Mouse (Mus musculus) mouse embryonic stem cell (cell line): ENCODE results near the gene Dlk2.

ENCODE experiments used
- in situ Hi-C, 2 experiments: fragments of 300-500 bp; cut with MboI; formaldehyde crosslinking; loops; 1 replicate in 1 of 2; 3 replicates in 1 of 2; pipeline ENCODE4 v1.14.3; 2019 to 2020; ENCODE audit warnings: low sequenced_read_pairs in 2 of 2, low pct_unique_long_range_greater_than_20kb in 1 of 2, mixed read lengths in 1 of 2; ENCODE audit not compliant: unreplicated experiment in 1 of 2

The Dlk2 gene

DNA sequence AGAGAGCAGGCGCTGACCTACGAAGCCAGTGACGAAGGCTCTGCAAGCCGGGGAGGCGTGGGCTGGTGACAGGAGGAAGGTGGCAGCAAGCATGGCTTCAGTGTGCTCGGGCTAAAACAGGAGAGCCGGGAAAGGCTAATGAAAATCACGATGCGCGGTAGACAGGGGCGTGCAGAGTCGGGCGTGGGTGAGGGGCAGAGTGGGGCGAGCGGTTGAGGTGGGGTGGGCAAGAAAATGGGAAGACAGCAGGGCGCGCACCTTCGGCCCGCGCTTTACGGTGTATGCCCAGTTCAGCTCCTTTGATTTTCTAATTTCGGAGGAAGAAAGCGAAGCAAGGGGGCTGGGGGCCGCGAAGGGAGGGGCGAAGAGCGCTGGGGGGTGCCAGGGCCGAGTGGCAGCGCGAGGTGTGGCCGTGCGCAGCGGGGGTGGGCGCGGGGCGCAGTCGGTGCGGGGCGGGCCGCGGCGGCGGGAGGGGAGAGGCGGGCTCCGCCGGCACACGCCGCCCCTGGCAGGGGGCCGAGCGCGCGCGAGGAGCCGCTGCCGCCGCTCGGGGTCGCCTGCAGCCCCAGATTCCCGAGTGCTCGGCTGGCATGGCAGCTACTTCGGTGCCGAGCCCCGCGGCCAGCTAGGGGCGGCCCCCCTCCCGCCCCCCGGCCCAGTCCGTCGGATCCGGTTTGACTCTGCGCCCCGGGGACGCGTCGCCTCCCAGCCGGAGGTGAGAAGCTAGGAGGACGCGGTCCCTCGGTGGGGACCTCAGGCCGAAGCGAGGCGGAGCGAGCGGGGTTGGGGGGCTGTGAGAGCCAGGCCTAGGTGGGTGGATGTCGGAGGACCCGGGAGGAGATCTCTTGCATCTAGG is at the start of gene Dlk2:
TSS of gene Dlk2 (plus strand) at position 58 of the 856 bp plus-strand sequence.
- in situ Hi-C loops: no loop called here

DNA sequence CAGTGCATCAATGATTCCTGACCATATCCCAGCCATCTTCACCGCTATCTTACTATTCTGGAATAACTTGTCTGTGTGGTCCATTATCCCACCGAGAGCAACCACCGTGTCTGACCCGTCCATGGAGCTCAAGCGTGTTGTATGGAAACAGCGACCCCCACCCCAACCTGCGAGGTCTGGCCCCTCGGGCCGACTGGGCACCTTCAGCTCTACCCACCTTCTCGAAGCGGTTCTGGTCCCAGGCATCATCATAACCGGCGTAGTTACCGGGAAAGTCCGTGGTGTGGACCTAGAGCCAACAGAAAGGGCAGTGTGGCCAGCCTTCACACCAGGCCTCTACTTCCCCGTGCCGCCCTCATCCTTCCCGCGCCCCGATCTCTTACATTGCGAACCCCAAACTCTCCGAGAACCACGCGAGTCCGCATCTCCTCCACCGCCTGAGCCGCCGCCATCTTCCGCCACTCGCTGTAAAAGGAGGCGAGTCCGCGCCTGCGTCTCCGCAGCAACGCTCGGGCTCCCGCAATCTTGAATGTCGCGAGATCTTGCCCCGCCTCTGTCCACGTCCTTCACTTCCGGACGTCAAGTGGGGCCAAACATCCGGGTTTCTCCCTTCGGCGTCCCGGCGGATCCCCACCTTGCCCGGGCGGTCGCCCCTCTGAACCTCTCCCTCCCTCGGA is 49.6 kb upstream of the Dlk2 start, which contains the start of the genes Polr1c and Yipf3:
TSS of gene Polr1c (minus strand) at position 543 of the 677 bp plus-strand sequence.
TSS of gene Yipf3 (plus strand) at position 569 of the 677 bp plus-strand sequence.
- in situ Hi-C loops: loop anchor here (5.0 to 25.0 kb wide), 2 partner anchors 40 to 715 kb away; no protein-coding TSS in a partner anchor

DNA sequence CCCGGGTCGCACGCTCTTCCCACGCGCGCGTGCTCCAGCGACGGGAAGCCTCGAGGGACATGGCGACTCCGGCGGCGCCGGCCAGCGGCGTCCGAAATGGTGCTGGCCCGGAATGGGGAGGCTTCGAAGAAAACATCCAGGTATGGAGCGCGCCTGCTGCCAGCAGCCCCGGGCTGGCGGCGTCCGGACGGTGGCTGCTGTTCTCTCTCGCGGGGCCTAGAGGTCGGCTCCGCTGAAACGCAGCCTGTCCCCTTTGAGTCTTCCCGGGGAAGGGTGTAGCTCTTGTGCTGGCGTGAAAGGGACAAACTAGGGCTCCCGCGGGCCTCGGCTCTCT is 49.1 kb upstream of the Dlk2 start:
- in situ Hi-C loops: loop anchor here (5.0 to 25.0 kb wide), 2 partner anchors 41 to 714 kb away; no protein-coding TSS in a partner anchor

DNA sequence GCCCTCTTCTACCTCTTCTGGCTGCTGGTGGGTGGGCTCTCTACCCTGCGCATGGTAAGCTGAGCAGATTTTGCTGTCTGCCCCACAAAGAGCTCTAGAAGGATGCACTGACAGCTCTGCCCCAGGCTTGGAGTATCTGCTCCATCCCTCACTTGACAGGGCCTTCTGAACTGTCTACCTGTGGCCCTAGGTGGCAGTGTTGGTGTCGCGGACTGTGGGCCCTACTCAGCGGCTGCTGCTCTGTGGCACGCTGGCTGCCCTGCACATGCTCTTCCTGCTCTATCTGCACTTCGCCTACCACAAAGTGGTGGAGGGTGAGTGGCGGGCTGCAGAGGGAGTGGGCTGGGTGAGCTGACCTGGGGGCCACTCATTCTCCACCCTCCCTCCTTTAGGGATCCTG is 46.0 kb upstream of the Dlk2 start:
- in situ Hi-C loops: no loop called here

DNA sequence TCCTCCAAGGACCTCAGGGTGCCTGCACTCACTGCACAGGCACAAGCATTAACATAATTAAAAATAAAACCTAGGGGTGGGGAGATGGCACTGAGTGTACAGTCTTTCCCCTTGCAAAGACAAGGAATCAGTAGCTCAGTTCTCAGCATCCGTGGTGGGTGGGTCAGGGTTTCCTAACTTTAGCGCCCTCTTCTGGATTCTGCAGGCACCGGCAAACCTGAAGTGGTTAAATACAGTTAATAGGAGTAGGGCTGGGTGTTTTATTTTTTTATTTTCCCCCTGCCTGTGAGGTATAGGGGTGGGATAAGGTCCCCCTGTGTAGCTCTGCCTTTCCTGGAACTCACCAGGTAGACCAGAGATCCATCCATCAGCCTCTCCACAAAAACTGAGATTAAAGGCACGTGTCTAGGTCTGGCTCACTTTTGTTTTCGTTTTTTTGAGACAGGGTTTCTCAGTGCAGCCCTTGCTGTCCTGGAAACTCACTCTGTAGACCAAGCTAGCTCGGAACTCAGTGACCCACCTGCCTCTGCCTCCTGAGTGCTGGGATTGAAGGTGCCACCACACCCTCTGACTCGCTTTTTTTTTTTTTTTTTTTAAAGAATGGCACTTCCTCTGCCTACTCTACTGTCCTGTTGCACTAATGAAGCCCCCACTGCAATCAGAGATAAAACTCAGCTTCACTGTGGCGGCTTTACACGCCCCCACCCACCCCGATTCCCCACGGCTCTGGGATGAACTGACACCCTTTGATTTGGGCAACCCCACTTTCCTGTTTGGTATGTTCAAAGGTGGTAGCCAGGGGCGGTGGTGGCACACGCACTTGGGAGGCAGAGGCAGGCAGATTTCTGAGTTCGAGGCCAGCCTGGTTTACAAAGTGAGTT is 44.4 kb upstream of the Dlk2 start:
- in situ Hi-C loops: no loop called here

DNA sequence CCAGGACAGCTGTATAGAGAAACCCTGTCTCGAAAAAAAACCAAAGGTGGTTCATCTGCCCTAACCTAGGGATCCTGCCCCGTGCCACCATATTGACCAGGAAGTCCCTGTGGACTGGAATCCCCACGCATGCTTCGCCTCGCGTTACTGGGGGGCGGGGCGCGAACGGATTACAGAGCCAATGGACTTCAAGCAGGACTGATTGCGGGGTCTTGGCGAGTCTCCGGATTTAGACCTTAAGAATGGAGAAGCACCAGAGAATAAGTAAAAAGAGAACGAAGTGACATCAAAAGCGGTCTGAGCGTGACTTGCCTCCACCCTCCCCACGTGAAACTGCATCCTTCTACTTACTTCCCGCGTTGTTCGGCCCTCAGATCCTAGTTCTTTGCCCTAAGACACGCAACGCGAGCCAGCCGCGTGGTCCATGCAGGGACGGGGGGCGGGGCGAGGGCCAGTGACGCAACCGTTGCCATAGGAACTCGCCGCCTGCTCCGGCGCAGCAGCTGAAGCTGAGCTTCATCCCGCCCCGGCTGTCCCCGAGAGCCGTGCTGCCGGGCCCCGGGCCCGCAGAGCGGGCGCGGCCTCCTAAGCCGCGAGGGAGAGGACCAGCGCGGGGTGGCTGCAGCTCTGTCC is 43.7 kb upstream of the Dlk2 start, which contains the start of gene Lrrc73:
TSS of gene Lrrc73 (plus strand) at position 80 of the 633 bp plus-strand sequence.
- in situ Hi-C loops: no loop called here

DNA sequence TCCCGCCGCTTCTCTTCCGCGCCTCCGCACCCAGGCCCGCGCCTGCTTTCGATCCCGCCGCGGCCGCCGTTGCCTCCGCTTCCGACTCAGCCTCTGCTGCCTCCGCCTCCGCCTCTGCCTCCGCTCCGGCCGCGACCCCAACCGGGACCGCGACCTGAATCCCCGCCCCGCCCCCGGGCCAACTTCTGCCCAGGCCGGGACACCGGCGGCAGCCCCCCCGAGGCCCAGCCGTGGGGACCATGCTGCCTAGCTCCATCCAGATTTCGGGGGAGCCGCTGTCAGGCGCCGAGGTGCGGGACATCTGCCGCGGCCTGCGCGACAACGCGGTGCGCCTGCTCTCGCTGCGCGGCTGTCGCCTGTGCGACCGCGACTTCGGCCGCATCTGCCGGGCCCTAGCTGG is 43.1 kb upstream of the Dlk2 start:
- in situ Hi-C loops: no loop called here

DNA sequence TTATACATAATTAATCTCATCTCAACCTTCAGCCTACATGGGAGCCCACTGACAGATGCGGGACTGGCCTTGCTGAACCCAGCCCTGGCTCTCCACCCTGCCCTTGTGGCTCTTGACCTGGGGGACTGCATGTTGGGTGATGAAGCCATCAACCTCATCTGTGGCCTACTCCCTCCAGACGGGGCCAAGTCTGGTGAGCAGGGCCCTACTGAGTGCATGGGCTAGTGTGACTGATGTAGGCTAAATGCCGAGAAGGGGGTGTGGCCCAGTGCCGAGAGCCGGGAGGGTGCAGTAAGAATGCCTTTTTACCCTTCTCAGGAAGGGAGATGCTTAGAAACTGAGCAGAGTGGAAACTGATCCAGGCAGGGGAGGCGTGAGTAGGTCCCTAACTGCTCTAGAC is 42.1 kb upstream of the Dlk2 start:
- in situ Hi-C loops: no loop called here

DNA sequence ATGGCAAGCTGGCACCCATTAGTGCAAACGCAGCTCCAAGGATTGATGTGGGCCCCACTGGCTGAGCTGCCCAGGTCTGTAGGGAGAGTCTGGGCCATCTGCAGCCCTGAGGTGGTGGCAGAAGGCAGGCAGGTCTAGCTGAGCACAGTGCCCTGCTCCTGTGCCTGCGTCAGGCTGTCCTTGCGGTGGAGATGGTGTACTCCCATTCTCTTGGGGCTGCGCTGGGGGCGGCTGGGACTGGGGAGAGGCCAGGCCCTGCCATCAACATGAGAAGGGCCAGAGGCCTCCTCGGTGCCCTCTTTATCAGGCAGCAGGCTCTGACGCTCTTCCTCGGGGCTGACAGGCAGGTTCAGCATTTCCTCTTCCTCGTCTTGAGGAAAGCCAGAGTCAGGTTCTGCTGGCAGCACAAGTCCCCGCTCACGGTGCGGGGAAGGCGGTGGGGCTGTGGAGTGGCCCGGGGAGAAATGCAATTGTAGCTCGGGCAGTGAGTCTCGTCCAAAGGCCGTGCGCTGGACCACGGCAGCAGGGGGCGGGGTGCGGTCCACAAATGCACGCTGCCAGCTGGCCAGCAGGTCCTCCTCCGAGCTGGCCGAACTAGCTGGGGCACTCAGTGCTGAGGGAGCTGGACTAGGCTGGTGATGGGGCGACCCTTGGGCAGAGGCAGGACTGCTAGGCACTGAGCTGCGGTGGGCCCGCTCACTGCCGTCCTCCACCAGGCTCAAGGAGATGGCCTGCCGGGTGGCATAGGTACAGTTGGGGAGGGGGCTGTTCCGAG is 38.8 kb upstream of the Dlk2 start:
- in situ Hi-C loops: no loop called here

DNA sequence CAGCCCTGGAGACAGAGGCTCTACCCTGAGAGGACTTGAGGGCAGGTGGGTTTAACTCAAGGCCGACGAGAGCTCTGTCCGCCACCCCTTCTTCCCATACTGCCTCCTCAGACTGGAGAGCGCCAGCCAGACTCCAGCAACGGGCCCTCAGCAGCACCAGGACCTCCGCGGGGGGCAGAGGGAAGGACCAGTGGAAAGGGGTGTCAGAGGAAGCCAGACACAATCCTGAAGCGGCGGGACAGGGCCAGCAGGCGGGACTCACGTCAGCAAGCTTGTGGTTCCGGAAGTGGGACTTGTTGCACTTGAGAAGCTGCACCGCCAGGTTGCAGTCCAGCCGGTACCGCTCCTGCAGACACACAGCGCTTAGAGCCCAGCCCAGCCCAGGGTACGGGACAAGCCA is 37.5 kb upstream of the Dlk2 start:
- in situ Hi-C loops: no loop called here

DNA sequence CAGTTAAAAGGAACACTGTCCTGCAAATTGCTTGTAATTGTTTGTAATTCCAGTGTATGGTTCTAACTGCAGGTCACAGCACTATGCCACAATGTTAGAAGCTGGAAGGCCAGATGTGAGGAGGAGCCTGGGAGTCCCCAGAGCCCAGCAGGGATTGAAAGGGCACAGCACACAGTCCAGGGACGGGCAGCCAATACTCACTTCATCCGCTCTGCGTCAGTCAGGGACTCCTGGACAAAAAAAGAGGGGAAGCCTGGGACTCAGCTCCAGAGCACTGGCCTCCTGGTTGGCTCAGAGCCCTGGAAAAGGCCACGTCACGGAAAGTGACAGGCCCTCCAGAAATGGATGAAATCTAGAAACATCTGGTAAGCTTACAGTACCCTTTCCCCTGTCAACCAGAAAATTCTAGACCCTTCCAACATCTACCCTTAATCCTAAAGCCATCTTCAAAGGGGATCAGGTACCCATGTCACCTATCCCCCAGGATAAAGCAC is 35.0 kb upstream of the Dlk2 start:
- in situ Hi-C loops: no loop called here

DNA sequence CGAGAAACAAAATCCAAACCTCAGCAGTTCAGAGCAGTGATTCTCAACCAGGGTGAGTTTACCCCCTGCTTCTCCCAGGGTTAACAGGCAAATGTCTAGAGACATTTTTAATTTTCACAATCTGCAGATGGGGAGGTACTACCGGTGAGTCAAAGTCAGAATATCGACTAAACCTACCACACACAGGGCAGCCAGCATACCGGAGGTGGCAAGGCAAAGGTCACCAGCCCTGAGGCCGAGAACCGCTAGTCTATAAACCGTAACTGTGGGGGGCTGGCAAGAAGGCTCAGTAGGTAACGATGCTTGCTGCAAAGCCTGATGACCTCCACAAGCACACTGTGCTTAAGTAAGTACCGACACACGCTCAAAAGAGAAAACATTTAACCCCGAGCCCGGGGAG is 31.7 kb upstream of the Dlk2 start:
- in situ Hi-C loops: no loop called here

DNA sequence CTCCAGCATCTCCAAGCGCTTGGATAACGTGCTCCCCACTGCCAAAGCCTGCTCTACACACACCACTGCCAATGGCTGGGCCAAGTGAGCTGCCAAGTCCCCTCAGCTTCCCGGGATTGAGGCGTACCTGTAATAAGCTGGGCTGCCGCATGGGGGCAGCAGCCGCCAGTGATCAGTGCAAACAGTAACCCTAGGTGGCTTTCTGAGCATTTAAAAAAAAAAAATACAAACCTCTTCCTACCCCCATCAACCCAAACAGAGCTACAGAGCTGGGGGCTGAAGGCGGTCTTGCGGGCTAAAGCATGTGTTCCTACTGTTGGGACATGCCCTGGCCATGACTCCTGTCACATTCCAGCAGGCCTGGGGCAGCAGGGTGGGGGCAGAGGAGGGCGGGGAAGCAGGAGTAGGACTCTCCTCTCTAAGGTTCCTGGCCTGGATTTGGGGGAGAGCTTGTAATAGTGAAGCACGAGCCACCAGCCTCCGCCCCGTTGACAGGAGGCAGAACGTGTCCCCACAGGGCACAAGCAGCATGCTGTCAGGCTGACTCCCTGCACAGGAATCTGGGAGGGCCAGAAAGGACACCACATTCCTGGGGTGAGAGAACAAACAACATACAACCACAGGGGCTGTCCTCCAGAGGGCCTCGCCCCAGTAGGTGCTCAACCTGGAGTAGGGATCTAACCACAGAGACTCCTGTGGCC is 31.2 kb upstream of the Dlk2 start:
- in situ Hi-C loops: no loop called here

DNA sequence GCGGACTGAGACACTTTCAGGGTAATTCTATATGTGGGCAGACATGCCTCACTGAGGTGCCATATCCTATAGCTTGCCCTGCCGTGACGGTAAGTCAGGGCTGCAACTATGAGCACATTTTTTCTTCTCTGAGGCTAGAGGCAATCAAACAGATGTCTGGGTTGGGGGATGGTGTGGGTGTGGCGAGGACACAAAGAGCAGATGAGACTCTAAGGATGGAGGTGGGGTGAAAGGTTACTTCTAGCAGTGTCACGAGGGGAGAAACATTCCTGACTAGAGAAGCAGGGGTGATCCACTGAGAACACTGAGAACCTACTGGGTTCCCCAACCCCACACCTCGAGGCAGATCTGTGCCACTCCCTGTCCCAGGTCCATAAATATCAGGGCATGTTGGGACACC is 30.2 kb upstream of the Dlk2 start:
- in situ Hi-C loops: no loop called here

DNA sequence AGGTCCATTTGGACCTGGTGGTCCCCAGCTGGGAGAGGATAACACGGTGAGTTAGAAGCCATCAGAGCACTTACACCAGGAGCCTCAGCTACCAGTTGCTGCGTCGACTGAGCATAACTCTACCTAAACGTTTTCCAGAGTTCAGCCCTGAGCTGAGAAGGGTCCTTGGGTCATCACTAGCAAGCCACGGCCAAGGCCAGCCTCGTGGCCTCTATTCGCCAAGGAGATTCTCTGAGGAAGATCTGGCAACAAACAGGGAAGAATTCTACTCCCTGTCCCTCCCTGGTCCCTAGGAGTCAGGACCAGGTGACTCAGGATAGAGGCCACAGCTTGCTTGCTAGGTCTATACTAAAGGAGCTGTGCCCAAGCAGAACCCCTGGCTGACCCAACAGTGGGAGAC is 29.7 kb upstream of the Dlk2 start:
- in situ Hi-C loops: no loop called here

DNA sequence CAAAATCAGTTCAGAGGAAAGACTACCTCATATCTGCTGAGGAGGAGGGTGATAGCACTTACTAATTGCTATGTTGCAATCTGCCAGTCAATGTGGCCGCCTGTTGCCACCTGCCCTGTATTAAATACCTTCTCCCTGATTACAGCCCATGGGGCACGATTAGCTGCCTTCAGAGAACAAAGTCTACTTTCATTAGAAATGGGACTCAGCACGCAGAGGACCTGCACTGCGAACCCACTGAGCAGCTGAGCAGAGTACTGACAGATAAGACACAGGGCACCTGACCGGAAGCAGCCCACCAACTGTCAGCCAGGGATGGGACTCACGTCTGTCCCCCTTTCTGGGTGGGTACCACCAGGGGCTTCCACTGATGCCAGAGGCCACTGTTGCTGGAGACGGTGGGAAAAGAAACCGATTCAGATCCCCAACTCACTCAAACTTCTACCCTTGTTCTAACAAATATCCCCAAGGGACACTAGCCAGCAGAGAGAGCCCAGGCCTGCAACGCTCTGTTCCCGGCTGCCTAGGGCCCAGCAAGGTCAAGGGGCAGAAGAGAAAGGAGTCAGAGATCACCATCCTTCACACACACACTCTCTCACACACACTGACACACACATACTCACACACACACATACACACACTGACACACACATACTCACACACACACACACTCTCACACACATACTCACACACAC is 29.0 kb upstream of the Dlk2 start:
- in situ Hi-C loops: no loop called here
